Mouse (Mus musculus) intestine, embryonic 14.5 days (tissue): ENCODE data around the gene Efcab11. TPM values are rescaled to one million over a fixed set of nuclear protein-coding genes. Genes with fewer than 3 reads are reported as not detected.

ENCODE experiments used
- ATAC-seq: fragments of 200-750 bp; cut with Nextera tagmentation; replicated peaks from 2 replicates; pipeline ENCODE4 v1.8.0; 2017; ENCODE audit warnings: low read depth, moderate number of reproducible peaks, moderate TSS enrichment, moderate library complexity; ENCODE audit not compliant: low FRiP score, low TSS enrichment
- DNase-seq: peaks from one replicate; pipeline ENCODE4 v3.0.0-alpha.2; 2018; ENCODE audit warnings: low spot score
- H3K27ac ChIP-seq: fragments of 300-500 bp; sonication (generic); 2 replicates; pipeline ENCODE4 v1.5.1; 2014; ENCODE audit warnings: low read depth, mild to moderate bottlenecking, control low read depth
- H3K27me3 ChIP-seq: fragments of 300-500 bp; sonication (generic); replicated peaks from 2 replicates; pipeline ENCODE4 v1.6.1; 2014; ENCODE audit warnings: low read length, control low read depth; ENCODE audit not compliant: control insufficient read depth, insufficient read depth
- H3K36me3 ChIP-seq: fragments of 300-500 bp; sonication (generic); 2 replicates; pipeline ENCODE4 v1.6.1; 2014; ENCODE audit warnings: low read length, control low read depth; ENCODE audit not compliant: control insufficient read depth, insufficient read depth
- H3K4me1 ChIP-seq: fragments of 300-500 bp; sonication (generic); replicated peaks from 2 replicates; pipeline ENCODE4 v1.6.1; 2014; ENCODE audit warnings: low read length, control low read depth, mixed read lengths; ENCODE audit not compliant: control insufficient read depth, insufficient read depth
- H3K4me2 ChIP-seq: fragments of 300-500 bp; sonication (generic); 2 replicates; pipeline ENCODE4 v1.6.1; 2014; ENCODE audit warnings: low read length
- H3K4me3 ChIP-seq: fragments of 300-500 bp; sonication (generic); 2 replicates; pipeline ENCODE4 v1.5.1; 2014; ENCODE audit warnings: low read depth, low read length, control low read depth, mixed read lengths
- H3K9ac ChIP-seq: fragments of 300-500 bp; sonication (generic); 2 replicates; pipeline ENCODE4 v1.6.1; 2014; ENCODE audit warnings: mild to moderate bottlenecking, low read length
- H3K9me3 ChIP-seq: fragments of 300-500 bp; sonication (generic); 2 replicates; pipeline ENCODE4 v1.6.1; 2016; ENCODE audit warnings: low read length, control low read depth; ENCODE audit not compliant: control insufficient read depth
- WGBS: fragments of 180-500 bp; shearing (Covaris S2); extraction: QIAGEN DNeasy Blood & Tissue Kit; methylation state at CpG from one replicate; pipeline ENCODE4 v1.1.7; 2014; 5-methylcytosine and 5-hydroxymethylcytosine counted together
- polyA plus RNA-seq: library from polyadenylated mRNA; unstranded; fragments of >200 nt; fragmentation: Nextera tagmentation; extraction: Ambion mirVana; gene quantifications from 2 replicates; pipeline ENCODE4 v1.2.1, GENCODE M21; 2014

Efcab11 gene
- polyA plus RNA-seq, 1 experiment from 2014 or later = 13.4 TPM

DNA sequence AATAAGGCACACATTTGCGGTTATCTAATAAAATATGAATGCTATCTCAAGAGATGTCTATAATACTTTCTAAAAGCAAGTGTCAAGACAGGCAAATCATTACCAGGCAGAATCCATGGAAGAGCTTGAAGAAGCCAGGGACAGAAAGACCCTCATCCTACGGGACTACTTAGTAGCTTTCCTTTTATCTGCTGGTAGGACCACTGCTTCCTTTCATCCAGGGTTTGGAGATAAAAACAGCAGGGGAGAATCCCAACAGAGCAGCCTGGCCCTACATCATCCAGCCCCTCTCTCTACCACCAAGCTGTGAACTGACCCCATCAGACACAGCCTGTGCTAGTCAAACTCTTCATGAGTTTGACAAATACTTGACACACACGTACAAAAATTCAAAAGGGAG lies 103.8 kb downstream of the Efcab11 start:
- no peak for DNase-seq
- Histone ChIP-seq H3K27ac (no peak overlapping the region), H3K27me3 (no peaks in the 10 kb centered on the region), H3K9me3 (no peaks in the 10 kb centered on the region), H3K9ac (no peak overlapping the region), H3K4me2 (no peak overlapping the region), H3K4me3 (no peak overlapping the region), H3K36me3 (no peaks in the 10 kb centered on the region), H3K4me1 (no peaks in the 10 kb centered on the region)
- WGBS = 76% methylated on average over 3 of the region's 3 CpGs
- ATAC-seq = no peak

DNA sequence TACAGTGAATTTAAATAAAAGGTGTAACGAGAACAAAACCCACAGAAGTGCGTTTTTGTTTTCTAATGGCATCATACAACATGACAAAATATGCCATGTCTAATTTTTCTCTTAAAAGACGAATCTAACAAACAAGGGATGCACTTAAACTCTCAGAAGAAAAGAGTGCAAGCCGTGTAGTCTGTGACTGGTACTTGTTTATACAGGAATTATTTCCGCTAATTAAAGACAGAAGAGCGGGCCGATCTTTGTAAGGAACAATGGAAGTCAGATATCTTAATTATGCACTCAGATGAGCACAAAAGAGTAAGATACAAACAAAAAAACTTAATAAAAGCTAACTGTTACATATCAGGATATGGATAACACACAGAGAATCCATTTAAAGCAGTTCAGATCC lies 104.3 kb downstream of the Efcab11 start:
- ATAC-seq = no peak

DNA sequence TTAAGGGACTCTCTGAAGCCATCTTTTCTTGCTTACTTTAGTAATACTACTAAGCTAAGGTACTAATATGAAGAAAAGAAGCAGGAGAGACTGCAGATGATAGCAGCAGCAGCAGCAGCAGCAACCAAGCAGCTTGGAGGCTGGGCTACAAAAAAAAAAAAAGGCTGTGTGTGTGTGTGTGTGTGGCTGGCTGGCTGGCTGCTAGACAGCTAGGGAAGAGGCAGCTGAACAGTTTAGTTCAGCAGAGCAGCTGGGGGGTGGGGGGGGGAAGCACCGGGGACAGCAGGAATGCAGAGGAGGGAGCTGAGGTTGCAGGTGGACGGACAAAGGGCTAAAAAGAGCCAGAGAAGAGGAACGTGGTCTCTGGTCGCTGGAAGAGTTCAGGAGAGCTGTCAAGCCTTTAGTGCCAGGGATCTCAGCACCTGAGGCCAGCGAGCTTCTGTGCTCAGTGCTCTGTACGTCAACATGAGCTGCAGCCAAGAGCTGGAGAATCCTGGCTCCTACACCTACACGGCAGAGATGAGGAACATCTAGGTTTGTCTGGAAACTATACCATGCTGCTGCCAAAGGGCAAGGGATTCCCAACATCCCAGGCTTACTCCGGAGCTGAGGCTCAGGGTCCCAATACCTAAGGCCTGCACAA lies 107.6 kb downstream of the Efcab11 start:
- Histone ChIP-seq H3K4me1 (no peaks in the 10 kb centered on the region), H3K36me3 (no peaks in the 10 kb centered on the region), H3K9ac (no peak overlapping the region), H3K27ac (no peak overlapping the region), H3K27me3 (no peaks in the 10 kb centered on the region), H3K4me2 (no peak overlapping the region), H3K4me3 (no peak overlapping the region), H3K9me3 (no peaks in the 10 kb centered on the region)
- DNase-seq (peak; percentile 50), ATAC-seq (no peak)
- 56% methylated on average over 8 of the region's 8 CpGs for WGBS

More for the DNA sequence above, 104.3 kb downstream of the Efcab11 start:
- Histone ChIP-seq H3K9ac (no peak overlapping the region), H3K4me2 (no peak overlapping the region), H3K27ac (no peak overlapping the region), H3K9me3 (no peaks in the 10 kb centered on the region), H3K4me1 (no peaks in the 10 kb centered on the region), H3K27me3 (no peaks in the 10 kb centered on the region), H3K4me3 (no peak overlapping the region), H3K36me3 (no peaks in the 10 kb centered on the region)
- WGBS = 84% methylated on average over 7 of the region's 7 CpGs
- no peak for DNase-seq

DNA sequence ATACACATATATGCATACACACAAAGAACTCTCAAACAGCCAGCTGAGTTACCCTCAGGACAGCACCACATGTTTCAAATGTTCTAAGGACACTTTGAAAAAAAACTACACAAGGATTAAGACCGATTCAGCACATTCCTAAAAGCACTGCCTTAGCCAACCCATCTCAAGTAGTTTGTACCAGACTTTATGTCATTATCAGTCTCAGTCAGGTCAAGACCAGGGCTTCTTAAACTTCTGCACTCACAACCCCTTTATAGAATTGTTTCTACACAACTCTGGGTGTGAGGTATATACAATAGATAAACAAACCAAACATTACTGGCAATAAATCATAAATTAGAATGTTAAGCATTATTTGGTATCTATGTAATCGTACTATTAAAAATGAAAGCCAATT lies 109.4 kb downstream of the Efcab11 start:
- no peak overlapping the region for H3K4me2 ChIP-seq
- H3K9ac ChIP-seq = no peak overlapping the region
- H3K9me3 ChIP-seq = no peaks in the 10 kb centered on the region
- ATAC-seq (no peak), DNase-seq (no peak)
- WGBS = 65% methylated on average over 2 of the region's 2 CpGs
- no peak overlapping the region for H3K27ac ChIP-seq
- H3K27me3 ChIP-seq = no peaks in the 10 kb centered on the region
- no peaks in the 10 kb centered on the region for H3K4me1 ChIP-seq
- H3K36me3 ChIP-seq = no peaks in the 10 kb centered on the region
- H3K4me3 ChIP-seq = no peak overlapping the region

DNA sequence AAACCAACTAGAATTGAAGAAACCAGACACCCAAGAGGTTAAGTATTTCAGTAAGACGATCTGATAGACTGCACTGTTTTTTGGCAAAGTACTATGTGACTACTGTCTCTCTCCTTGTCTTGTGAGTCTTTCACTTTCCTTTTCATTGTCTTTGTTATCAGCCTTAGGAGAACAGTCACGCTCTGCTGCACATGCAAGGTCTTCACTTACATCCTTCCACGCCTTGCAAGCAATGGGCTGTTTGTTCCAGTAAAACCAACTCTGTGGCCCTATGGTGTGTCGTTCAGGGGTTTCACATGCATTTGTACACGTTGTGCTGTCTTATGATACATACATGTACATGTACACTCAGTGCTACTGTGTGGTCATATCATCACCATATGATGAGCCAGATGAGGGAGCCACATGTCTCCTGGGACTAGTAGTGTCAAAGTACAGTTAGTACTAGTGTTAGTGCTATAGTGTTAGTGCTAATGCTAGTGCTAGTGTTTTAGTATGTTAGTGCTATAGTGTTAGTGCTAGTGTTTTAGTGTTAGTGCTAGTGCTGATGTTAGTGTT lies 110.5 kb downstream of the Efcab11 start:
- Histone ChIP-seq H3K4me3 (no peak overlapping the region), H3K36me3 (no peaks in the 10 kb centered on the region), H3K4me2 (no peak overlapping the region), H3K4me1 (no peaks in the 10 kb centered on the region), H3K27ac (no peak overlapping the region), H3K27me3 (no peaks in the 10 kb centered on the region), H3K9ac (no peak overlapping the region), H3K9me3 (no peaks in the 10 kb centered on the region)
- DNase-seq (no peak), ATAC-seq (no peak)
- 84% methylated on average over 5 of the region's 5 CpGs for WGBS

DNA sequence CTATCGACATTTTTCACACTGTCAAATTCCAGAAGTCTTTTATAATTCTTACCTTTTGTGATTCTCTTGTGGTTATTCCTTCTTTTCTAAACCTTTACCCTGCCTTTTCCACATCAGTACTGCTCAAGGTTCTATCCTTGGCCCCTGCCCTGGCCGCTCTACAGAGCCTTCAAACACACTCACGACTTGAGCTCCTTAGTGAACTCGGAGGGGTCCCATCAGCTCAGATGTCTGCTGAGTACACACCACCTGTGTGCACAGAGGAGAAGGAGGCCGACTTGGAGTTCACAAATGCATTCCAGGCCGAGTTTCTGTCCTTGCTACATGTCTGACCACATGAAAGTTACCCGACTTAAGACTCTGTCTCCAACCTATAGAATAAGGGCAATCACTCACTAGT lies 113.2 kb downstream of the Efcab11 start:
- H3K4me1 ChIP-seq = no peaks in the 10 kb centered on the region
- no peaks in the 10 kb centered on the region for H3K27me3 ChIP-seq
- H3K27ac ChIP-seq = no peak overlapping the region
- no peaks in the 10 kb centered on the region for H3K36me3 ChIP-seq
- H3K4me3 ChIP-seq = no peak overlapping the region
- DNase-seq (no peak), ATAC-seq (no peak)
- no peaks in the 10 kb centered on the region for H3K9me3 ChIP-seq
- no peak overlapping the region for H3K9ac ChIP-seq
- no peak overlapping the region for H3K4me2 ChIP-seq
- WGBS = 87% methylated on average over 7 of the region's 7 CpGs

DNA sequence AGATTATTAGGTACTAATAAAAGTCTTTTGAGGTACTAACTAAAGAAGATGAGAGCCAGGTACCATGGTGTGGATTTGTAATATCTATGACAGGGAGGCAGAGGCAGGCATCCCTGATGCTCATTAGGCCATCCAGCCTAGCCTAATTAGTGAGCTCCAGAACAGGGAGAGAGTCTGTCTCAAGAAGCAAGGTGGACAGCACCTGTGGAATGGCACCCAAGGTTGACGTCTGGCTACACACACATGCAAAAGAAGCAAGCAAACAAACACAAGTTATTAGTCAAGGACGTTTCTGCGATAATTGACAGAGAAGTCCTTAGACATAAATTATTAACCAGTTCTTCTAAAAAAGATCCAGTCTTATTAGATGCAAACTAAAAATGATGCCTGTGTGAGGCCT lies 114.6 kb downstream of the Efcab11 start:
- whole genome bisulfite sequencing = 88% methylated on average over 3 of the region's 3 CpGs
- H3K9me3 ChIP-seq = no peaks in the 10 kb centered on the region

DNA sequence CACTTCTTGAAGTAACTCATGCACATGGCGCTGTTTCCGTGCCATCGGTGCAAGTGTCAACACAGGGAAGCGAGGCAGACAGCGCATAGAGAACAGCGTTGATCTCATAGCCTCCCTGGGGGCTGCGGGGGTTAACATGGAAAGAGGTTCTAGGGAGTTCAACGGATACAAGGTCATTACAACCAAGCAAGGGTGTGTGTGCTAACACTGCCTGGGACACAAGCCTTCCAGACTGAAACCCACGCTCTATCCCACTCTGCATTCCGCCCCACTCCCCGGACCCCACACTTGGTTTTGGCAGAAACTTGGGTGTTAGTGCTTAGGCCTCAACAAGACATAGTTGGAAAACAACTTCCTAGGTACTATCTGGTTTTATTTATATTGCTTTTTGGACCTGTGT lies 116.5 kb downstream of the Efcab11 start:
- H3K36me3 ChIP-seq = no peaks in the 10 kb centered on the region
- H3K9ac ChIP-seq = no peak overlapping the region
- H3K9me3 ChIP-seq = no peaks in the 10 kb centered on the region
- ATAC-seq = no peak
- no peak overlapping the region for H3K4me3 ChIP-seq
- no peak for DNase-seq
- no peak overlapping the region for H3K27ac ChIP-seq
- no peaks in the 10 kb centered on the region for H3K27me3 ChIP-seq
- 89% methylated on average over 11 of the region's 11 CpGs for WGBS
- H3K4me2 ChIP-seq = no peak overlapping the region
- H3K4me1 ChIP-seq = no peaks in the 10 kb centered on the region

More for the DNA sequence above, 114.6 kb downstream of the Efcab11 start:
- Histone ChIP-seq H3K27ac (no peak overlapping the region), H3K4me2 (no peak overlapping the region), H3K9ac (no peak overlapping the region), H3K27me3 (no peaks in the 10 kb centered on the region), H3K36me3 (no peaks in the 10 kb centered on the region), H3K4me1 (no peaks in the 10 kb centered on the region), H3K4me3 (no peak overlapping the region)
- DNase-seq (no peak), ATAC-seq (no peak)

DNA sequence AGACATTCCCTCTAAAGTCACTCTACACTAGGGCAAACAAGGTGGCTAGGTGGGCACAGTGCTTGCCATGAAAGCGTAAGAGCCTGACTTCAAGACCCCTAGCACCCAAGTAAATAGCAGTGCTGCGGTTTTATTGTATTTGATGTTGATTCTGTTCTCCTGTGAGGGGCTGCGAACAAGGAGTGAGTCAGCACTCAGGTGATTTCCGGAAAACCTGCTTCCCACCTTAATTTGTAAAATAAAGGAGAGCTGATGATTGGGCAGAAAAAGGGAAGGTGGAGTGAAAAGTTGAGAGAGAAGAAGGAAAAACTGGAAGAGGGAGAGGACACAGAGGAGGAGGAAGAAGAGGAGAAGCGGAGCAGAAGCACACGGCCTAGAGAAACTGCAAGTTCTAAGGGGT lies 118.3 kb downstream of the Efcab11 start:
- no peaks in the 10 kb centered on the region for H3K27me3 ChIP-seq
- ATAC-seq = no peak
- no peaks in the 10 kb centered on the region for H3K9me3 ChIP-seq
- H3K36me3 ChIP-seq = no peaks in the 10 kb centered on the region
- no peak overlapping the region for H3K9ac ChIP-seq
- 77% methylated on average over 6 of the region's 6 CpGs for WGBS
- H3K4me3 ChIP-seq = no peak overlapping the region
- DNase-seq = no peak
- no peak overlapping the region for H3K27ac ChIP-seq
- no peak overlapping the region for H3K4me2 ChIP-seq
- no peaks in the 10 kb centered on the region for H3K4me1 ChIP-seq
